Mouse (Mus musculus) gastrocnemius, adult 2 months (tissue): Measurements from ENCODE around the gene Bank1. TPM values are rescaled to one million over a fixed set of nuclear protein-coding genes. Genes with fewer than 3 reads are reported as not detected.
"Not testable (repeated sequence)": the region's sequence is repeated elsewhere in the genome, so short reads cannot be mapped to it uniquely, and the experiment has no call there.

ENCODE experiments used
- DNase-seq: peaks from one replicate; pipeline ENCODE4 v3.0.0; 2022
- H3K27ac ChIP-seq: fragments of 200-600 bp; 2 replicates; pipeline ENCODE4 v1.8.1; 2022; ENCODE audit warnings: mild to moderate bottlenecking
- H3K4me3 ChIP-seq: fragments of 200-600 bp; 2 replicates; pipeline ENCODE4 v1.8.1; 2022; ENCODE audit warnings: mild to moderate bottlenecking, moderate library complexity
- CTCF ChIP-seq: fragments of 200-600 bp; IDR thresholded peaks from 2 replicates; pipeline ENCODE4 v1.8.1; 2022; ENCODE audit warnings: antibody characterized with exemption, mild to moderate bottlenecking, moderate library complexity
- intact Hi-C: fragments of 180-260 bp; cut with DNase I; formaldehyde crosslinking; loops from one replicate; pipeline ENCODE4 v1.15.1; 2025
- long read RNA-seq, 2 experiments: library from polyadenylated mRNA; stranded (forward); transcript quantifications; one replicate each; pipeline ENCODE4 v2.0.0; 2021
- total RNA-seq, 2 experiments: library from RNA; stranded (reverse); gene quantifications; 2 replicates each; pipeline ENCODE4 v1.2.3; 2021

The Bank1 gene
- total RNA-seq: under 1 TPM; 0.20 to 0.22 TPM
- long read RNA-seq, experiment 1: 0 reads
- long read RNA-seq, experiment 2: 0 reads

GRCm38 (mm10) chr3:136325783-136326182 lies at the start of gene Bank1:
Gene Bank1, minus strand, starts transcription at chr3:136326066.
- TF ChIP-seq CTCF: no peak
- Histone ChIP-seq H3K4me3 (no peak within 1 kb of the TSS), H3K27ac (no peak within 1 kb of the TSS)
- peak; percentile 40 for DNase-seq
- intact Hi-C loops: no loop called here

DNA sequence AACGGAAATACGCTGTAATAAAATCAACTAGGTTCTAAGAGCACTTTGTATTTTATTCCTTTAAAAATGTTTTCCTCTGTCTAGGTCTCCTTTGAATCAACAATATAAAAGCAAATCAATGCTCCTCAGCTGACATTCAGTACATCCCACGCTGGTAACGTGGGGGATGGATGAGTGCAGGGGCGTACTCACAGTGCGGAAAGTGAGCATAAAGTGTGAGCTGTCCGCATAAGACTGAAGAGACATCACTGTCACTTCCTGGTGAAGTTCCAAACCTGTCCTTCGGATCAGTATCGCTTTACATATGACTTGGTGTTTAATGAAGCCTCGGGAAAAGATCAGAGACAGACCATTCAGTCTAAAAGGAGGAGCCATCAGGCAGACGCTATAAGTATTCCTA lies 44.0 kb upstream of the Bank1 start:
- TF ChIP-seq CTCF: no peak
- intact Hi-C loops: no loop called here
- DNase-seq: no peak
- Histone ChIP-seq H3K4me3 (no peak overlapping the region), H3K27ac (no peak overlapping the region)

GRCm38 (mm10) chr3:136369466-136369865 lies 43.6 kb upstream of the Bank1 start:
- DNase-seq: no peak
- no peak overlapping the region for H3K27ac ChIP-seq
- no peak overlapping the region for H3K4me3 ChIP-seq
- no peak for TF ChIP-seq CTCF
- intact Hi-C loops: no loop called here

- no peak for TF ChIP-seq CTCF
- Histone ChIP-seq H3K4me3 (no peak overlapping the region), H3K27ac (no peak overlapping the region)
- intact Hi-C loops: no loop called here
- no peak for DNase-seq
Observed at GRCm38 (mm10) chr3:136368505-136368999, 42.7 kb upstream of the Bank1 start.

DNA sequence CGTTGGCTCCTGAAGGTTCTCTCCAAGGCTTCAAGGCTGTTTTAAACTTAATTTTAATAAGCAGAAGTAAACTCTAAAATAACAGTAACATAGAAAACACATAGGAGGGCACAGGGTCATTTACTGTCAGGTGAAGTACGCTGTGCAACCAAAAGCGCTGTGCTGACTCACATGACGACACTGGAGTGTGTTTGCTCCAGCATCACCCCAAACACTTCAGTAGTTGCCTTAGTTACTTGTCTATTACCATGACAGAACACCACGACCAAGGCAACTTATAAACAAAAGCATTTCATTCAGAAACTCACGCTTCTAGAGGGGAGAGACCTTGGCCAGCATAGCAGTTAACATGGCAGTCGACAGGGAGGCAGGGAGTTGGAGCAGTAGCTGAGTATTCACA lies 23.8 kb upstream of the Bank1 start:
- DNase-seq: no peak
- no peak for TF ChIP-seq CTCF
- no peak overlapping the region for H3K4me3 ChIP-seq
- H3K27ac ChIP-seq: no peak overlapping the region
- intact Hi-C loops: no loop called here

- intact Hi-C loops: no loop called here
- no peak for TF ChIP-seq CTCF
- Histone ChIP-seq H3K27ac (no peak overlapping the region), H3K4me3 (no peak overlapping the region)
- no peak for DNase-seq
Observed at GRCm38 (mm10) chr3:136348611-136349010, 22.7 kb upstream of the Bank1 start.

- intact Hi-C loops: no loop called here
- DNase-seq: no peak
- no peak overlapping the region for H3K27ac ChIP-seq
- no peak overlapping the region for H3K4me3 ChIP-seq
- no peak for TF ChIP-seq CTCF
Observed at GRCm38 (mm10) chr3:136347277-136347676, 21.4 kb upstream of the Bank1 start.

GRCm38 (mm10) chr3:136341911-136342310 lies 16.0 kb upstream of the Bank1 start:
- H3K4me3 ChIP-seq: no peak overlapping the region
- intact Hi-C loops: no loop called here
- no peak overlapping the region for H3K27ac ChIP-seq
- no peak for TF ChIP-seq CTCF
- DNase-seq: no peak

GRCm38 (mm10) chr3:136339896-136340295 lies 14.0 kb upstream of the Bank1 start:
- Histone ChIP-seq H3K27ac (no peak overlapping the region), H3K4me3 (no peak overlapping the region)
- DNase-seq: no peak
- intact Hi-C loops: no loop called here
- TF ChIP-seq CTCF: no peak

DNA sequence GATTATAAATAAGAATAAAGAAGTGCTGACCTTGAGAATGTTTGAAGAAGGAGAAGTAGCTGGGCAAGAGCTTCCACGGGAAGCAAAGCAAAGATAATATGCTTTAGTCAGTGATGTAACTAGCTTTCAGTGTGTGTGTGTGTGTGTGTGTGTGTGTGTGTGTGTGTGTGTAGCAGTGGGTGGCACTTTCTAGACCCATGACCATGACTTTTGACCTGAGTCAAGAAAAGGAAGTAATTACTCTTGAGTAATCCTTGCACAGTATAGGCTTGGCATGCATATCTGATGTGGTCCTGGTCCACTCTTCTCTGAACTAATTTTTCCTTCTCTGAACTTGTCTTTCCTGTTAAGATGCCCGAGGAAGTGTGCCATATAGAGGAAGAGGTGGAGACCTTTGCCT lies 5.3 kb upstream of the Bank1 start:
- DNase-seq: no peak
- H3K4me3 ChIP-seq: no peak overlapping the region
- TF ChIP-seq CTCF: no peak
- intact Hi-C loops: no loop called here
- H3K27ac ChIP-seq: no peak overlapping the region

DNA sequence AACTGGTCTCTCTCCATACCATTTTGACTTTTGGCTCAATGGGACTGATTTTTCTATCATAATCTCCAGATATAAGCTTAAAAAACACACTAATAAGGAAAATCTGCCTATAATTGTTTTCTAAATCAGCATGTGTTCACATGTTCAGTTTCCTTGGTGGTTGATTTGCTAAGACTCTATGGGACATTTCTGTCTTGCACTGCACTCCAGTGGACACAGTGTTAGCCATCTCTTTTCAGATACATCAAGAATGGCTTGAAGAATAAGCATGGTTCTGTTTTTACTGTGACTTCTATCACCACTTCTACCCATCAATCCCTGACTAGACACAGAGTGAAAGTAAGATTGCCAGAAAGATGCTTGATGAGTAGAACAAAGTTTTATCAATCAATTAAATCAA lies 4.2 kb upstream of the Bank1 start:
- intact Hi-C loops: no loop called here
- Histone ChIP-seq H3K27ac (no peak overlapping the region), H3K4me3 (no peak overlapping the region)
- no peak for TF ChIP-seq CTCF
- no peak for DNase-seq

DNA sequence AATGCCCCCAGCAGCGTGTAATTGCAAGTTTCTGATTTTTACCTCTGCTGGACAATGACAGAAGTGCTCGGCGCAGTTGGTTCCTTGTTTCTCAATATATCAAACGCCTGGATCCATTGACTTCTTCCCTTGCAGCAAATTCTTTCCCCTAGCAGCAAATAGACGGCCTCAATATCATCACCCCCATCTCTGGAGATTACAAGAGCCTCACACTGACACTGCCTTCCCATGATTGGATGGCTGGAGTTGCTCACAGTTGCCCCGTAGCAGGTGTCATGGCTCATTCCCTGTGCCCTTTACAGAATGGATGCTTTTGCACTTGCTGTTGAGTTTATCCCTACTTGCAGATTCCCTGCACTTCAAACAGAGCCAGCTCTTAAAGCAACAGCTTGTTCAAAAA lies 3.3 kb upstream of the Bank1 start:
- no peak overlapping the region for H3K27ac ChIP-seq
- intact Hi-C loops: no loop called here
- no peak for DNase-seq
- no peak overlapping the region for H3K4me3 ChIP-seq
- no peak for TF ChIP-seq CTCF

DNA sequence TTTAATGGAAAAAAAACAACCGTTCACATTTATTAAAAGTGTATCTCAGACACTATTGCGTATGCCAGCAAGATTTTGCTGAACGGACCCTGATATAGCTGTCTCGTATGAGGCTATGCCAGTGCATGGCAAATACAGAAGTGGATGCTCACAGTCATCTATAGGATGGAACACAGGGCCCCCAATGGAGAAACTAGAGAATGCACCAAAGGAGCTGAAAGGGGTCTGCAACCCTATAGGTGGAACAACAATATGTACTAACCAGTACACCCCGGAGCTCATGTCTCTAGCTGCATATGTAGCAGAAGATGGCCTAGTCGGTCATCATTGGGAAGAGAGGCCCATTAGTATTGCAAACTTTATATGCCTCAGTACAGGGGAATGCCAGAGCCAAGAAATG lies 1.1 kb downstream of the Bank1 start:
- H3K27ac ChIP-seq, DNase-seq, H3K4me3 ChIP-seq, intact Hi-C loops: not testable (repeated sequence)

DNA sequence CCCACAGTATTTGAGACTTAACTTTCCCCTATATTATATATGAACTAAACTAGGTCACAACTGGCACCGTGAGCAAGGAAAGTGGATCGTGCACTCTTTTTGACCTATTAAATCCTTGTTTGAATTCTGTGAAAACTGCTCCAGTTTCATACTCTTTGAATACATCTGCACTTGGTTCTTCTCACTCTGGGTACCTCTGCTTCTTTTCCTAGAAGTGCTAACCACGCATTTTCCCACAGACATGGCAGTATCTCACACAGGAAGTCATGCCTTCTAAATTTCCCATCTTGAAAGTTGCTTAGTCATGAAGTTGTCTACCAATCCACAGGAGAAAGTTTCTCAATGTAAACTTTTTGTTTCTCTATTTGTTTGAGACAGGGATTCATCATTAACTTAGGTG lies 3.9 kb downstream of the Bank1 start:
- H3K27ac ChIP-seq: no peak overlapping the region
- TF ChIP-seq CTCF: no peak
- no peak overlapping the region for H3K4me3 ChIP-seq
- intact Hi-C loops: no loop called here
- no peak for DNase-seq

- DNase-seq: no peak
- no peak overlapping the region for H3K27ac ChIP-seq
Observed at GRCm38 (mm10) chr3:136308487-136308886, 17.4 kb downstream of the Bank1 start.

More at GRCm38 (mm10) chr3:136308487-136308886, 17.4 kb downstream of the Bank1 start:
- no peak overlapping the region for H3K4me3 ChIP-seq
- no peak for TF ChIP-seq CTCF
- intact Hi-C loops: no loop called here
